In the genomic region with DNA sequence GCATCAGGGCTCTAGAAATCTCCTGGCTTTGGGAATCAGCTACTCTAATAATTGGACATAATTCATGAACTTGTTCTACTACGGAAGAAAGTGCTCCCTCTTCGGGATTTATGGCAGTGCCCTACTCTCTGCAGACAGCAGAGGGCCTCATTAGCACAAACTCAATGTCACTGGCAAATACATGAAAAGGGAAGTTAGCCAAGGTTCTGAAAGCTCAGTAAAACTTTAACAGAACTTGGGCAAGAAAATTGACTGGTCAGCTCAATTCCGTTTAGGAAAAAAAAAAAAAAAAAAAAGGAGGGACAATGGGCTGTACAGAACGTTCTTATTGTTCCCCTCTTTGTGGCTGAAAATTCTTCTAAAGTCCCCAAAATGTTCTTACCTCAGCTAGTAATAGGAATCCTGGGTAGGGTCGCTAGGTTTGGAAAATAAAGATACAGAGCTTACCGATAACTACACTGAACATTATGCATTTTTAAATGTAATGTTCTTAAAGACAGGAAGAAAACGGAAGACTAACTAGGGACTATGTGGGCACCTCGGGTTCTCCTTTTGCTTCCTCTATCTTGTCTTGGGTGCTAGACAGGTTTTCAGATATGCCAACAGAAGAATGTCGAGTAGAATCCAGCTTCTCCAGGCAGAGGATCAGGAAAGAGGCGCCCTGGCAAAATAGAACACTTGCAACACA, we compare ENCODE assay signal across 9 mouse cellular contexts. TPM values are rescaled to one million over a fixed set of nuclear protein-coding genes. Genes with fewer than 3 reads are reported as not detected.
A peak's percentile ranks its signal among the peaks of the same experiment; 100 is the strongest.
DNase-seq lines count a peak whose midpoint lies in the region; ATAC-seq and TF ChIP-seq lines count a peak whose summit lies in the region.
"Had no signal": no experiment of that assay in that cellular context is flagged by ENCODE, and none has a peak within 500 bp of the region (broad histone marks: within the 10 kb centered on the region; RNA-seq: fewer than 3 reads in every experiment).

No protein-coding gene starts in this region.

- ATAC-seq in forebrain, embryonic 14.5 days: no peak
- no peak for ATAC-seq in forebrain, embryonic 13.5 days
- no peak for ATAC-seq in kidney, postnatal 0 days (replicated peaks; ENCODE audit: low FRiP score, low read depth)

- DNase-seq in forebrain, embryonic 14.5 days (ENCODE audit: low spot score): peak; percentile 63
- peak; percentile 35 for DNase-seq in right cerebral cortex, adult 18-20 months
- no peak for DNase-seq in right cerebral cortex, postnatal 4 days
- peak; percentile 36 to 37 for DNase-seq in cerebellum, adult 18-20 months
- DNase-seq in kidney, postnatal 0 days (ENCODE audit: low spot score): peak; percentile 85
- DNase-seq in lung, postnatal 4 days: peak; percentile 42 to 62
- DNase-seq in forebrain, embryonic 10.5 days (ENCODE audit: extremely low spot score, low spot score): no peak

- TF ChIP-seq CTCF in kidney, postnatal 0 days (IDR thresholded peaks at IDR 0.05; ENCODE audit: low read depth): peak; percentile 78

- H3K4me3 ChIP-seq in forebrain, embryonic 14.5 days (ENCODE audit: low read depth, low read length): no peak overlapping the region
- H3K4me3 ChIP-seq in forebrain, embryonic 13.5 days: no peak overlapping the region
- H3K4me3 ChIP-seq in kidney, postnatal 0 days (replicated peaks; ENCODE audit: low read depth, low read length): no peak overlapping the region
- no peak overlapping the region for H3K4me3 ChIP-seq in forebrain, embryonic 10.5 days
- H3K4me3 ChIP-seq: neural tube, embryonic 13.5 days had no signal

- H3K9me3 ChIP-seq in forebrain, embryonic 14.5 days (replicated peaks; ENCODE audit: control insufficient read depth, low read length): no peaks in the 10 kb centered on the region
- H3K9me3 ChIP-seq in forebrain, embryonic 13.5 days (replicated peaks): no peaks in the 10 kb centered on the region
- H3K9me3 ChIP-seq in kidney, postnatal 0 days (replicated peaks; ENCODE audit: low read length): no peaks in the 10 kb centered on the region
- no peaks in the 10 kb centered on the region for H3K9me3 ChIP-seq in forebrain, embryonic 10.5 days
- H3K9me3 ChIP-seq: neural tube, embryonic 13.5 days had no signal

- no peak overlapping the region for H3K27ac ChIP-seq in forebrain, embryonic 14.5 days (ENCODE audit: low read depth, low read length)
- no peak overlapping the region for H3K27ac ChIP-seq in forebrain, embryonic 13.5 days
- H3K27ac ChIP-seq in kidney, postnatal 0 days: no peak overlapping the region
- no peak overlapping the region for H3K27ac ChIP-seq in forebrain, embryonic 10.5 days
- H3K27ac ChIP-seq: neural tube, embryonic 13.5 days had no signal

- H3K4me2 ChIP-seq in forebrain, embryonic 14.5 days (ENCODE audit: low read length): no peak overlapping the region
- H3K4me2 ChIP-seq in forebrain, embryonic 13.5 days: no peak overlapping the region
- no peak overlapping the region for H3K4me2 ChIP-seq in kidney, postnatal 0 days (ENCODE audit: low read length)
- H3K4me2 ChIP-seq: neural tube, embryonic 13.5 days had no signal

- H3K36me3 ChIP-seq in forebrain, embryonic 14.5 days (ENCODE audit: control insufficient read depth, insufficient read depth, low read length): no peaks in the 10 kb centered on the region
- no peaks in the 10 kb centered on the region for H3K36me3 ChIP-seq in forebrain, embryonic 13.5 days (ENCODE audit: poor library complexity, severe bottlenecking)
- no peaks in the 10 kb centered on the region for H3K36me3 ChIP-seq in kidney, postnatal 0 days (ENCODE audit: insufficient read depth, low read length)
- H3K36me3 ChIP-seq in forebrain, embryonic 10.5 days (replicated peaks): no peaks in the 10 kb centered on the region
- H3K36me3 ChIP-seq: neural tube, embryonic 13.5 days had no signal

- H3K27me3 ChIP-seq in forebrain, embryonic 14.5 days (replicated peaks; ENCODE audit: control insufficient read depth, insufficient read depth, low read length): no peaks in the 10 kb centered on the region
- peaks cover 20% of the 10 kb centered on the region; the same call in 1 of the 2 replicates for H3K27me3 ChIP-seq in forebrain, embryonic 13.5 days
- no peaks in the 10 kb centered on the region for H3K27me3 ChIP-seq in kidney, postnatal 0 days (ENCODE audit: insufficient read depth, low read length)
- H3K27me3 ChIP-seq in forebrain, embryonic 10.5 days (ENCODE audit: poor library complexity, severe bottlenecking): peaks cover 85% of the 10 kb centered on the region

- no peak overlapping the region for H3K9ac ChIP-seq in forebrain, embryonic 14.5 days (ENCODE audit: low read length)
- H3K9ac ChIP-seq in forebrain, embryonic 13.5 days: no peak overlapping the region
- H3K9ac ChIP-seq in kidney, postnatal 0 days (ENCODE audit: low read depth, low read length): no peak overlapping the region
- H3K9ac ChIP-seq: neural tube, embryonic 13.5 days had no signal

- 60% methylated on average over 10 of the region's 10 CpGs for WGBS in forebrain, embryonic 14.5 days
- WGBS in forebrain, embryonic 13.5 days: 60% methylated on average over 10 of the region's 10 CpGs
- 56% methylated on average over 10 of the region's 10 CpGs for WGBS in kidney, postnatal 0 days
- 65% methylated on average over 10 of the region's 10 CpGs for WGBS in forebrain, embryonic 10.5 days

- no peaks in the 10 kb centered on the region for H3K4me1 ChIP-seq in forebrain, embryonic 14.5 days (ENCODE audit: control insufficient read depth, insufficient read depth, low read length)
- no peaks in the 10 kb centered on the region for H3K4me1 ChIP-seq in forebrain, embryonic 13.5 days
- H3K4me1 ChIP-seq in kidney, postnatal 0 days (replicated peaks; ENCODE audit: insufficient read depth, low read length): no peaks in the 10 kb centered on the region
- no peaks in the 10 kb centered on the region for H3K4me1 ChIP-seq in forebrain, embryonic 10.5 days
- H3K4me1 ChIP-seq: neural tube, embryonic 13.5 days had no signal

RNA-seq across cellular contexts. Expression of gene Prps1, which starts 35.6 kb away (rescaled TPM):
- 84.8 and 87.1 TPM in 2 replicates for polyA plus RNA-seq in forebrain, embryonic 14.5 days (2014; fragmentation: Nextera tagmentation; extraction: Ambion mirVana)
- 66.1 and 71.9 TPM in 2 replicates for polyA plus RNA-seq in forebrain, embryonic 13.5 days (2015; fragmentation: Nextera tagmentation; extraction: Ambion mirVana)
- 32.6 and 36.1 TPM in 2 replicates for polyA plus RNA-seq in kidney, postnatal 0 days (2015; fragmentation: Nextera tagmentation; extraction: Ambion mirVana)
- 96.9 and 99.1 TPM in 2 replicates for polyA plus RNA-seq in forebrain, embryonic 10.5 days (2016; fragmentation: Nextera tagmentation; extraction: Ambion mirVana)

Comparison
In these comparisons a context has a peak if more than half of its experiments do, and no peak if none do; other contexts are left out.
1. DNase-seq: peak in forebrain, embryonic 14.5 days (single experiment), right cerebral cortex, adult 18-20 months (single experiment), cerebellum, adult 18-20 months (2 of 2), kidney, postnatal 0 days (single experiment) and lung, postnatal 4 days (2 of 2); none in right cerebral cortex, postnatal 4 days (single experiment) and forebrain, embryonic 10.5 days (single experiment).